Comparison of ENCODE assay signal across 17 mouse cellular contexts in genomic region chr3:135670869-135671268, GRCm38 (mm10). TPM values are rescaled to one million over a fixed set of nuclear protein-coding genes. Genes with fewer than 3 reads are reported as not detected.
DNase-seq lines count a peak whose midpoint lies in the region; ATAC-seq and TF ChIP-seq lines count a peak whose summit lies in the region.
"Had no signal": no experiment of that assay in that cellular context is flagged by ENCODE, and none has a peak within 500 bp of the region (broad histone marks: within the 10 kb centered on the region; RNA-seq: fewer than 3 reads in every experiment).

No protein-coding gene starts in this region.

- no peaks in the 10 kb centered on the region for H3K9me3 ChIP-seq in hindbrain, embryonic 14.5 days (ENCODE audit: control insufficient read depth, low read length)
- H3K9me3 ChIP-seq in hindbrain, postnatal 0 days (ENCODE audit: low read length), result no peaks in the 10 kb centered on the region
- H3K9me3 ChIP-seq: embryonic facial prominence, embryonic 12.5 days; forebrain, embryonic 10.5 days; G1E; liver, embryonic 12.5 days had no signal

- 68% methylated on average over 4 of the region's 4 CpGs for WGBS in hindbrain, embryonic 14.5 days
- 48% methylated on average over 4 of the region's 4 CpGs for WGBS in hindbrain, postnatal 0 days

- no peak for DNase-seq in hindbrain, embryonic 14.5 days (ENCODE audit: low spot score)
- no peak for DNase-seq in hindbrain, postnatal 0 days (ENCODE audit: low spot score)
- DNase-seq in 3T3-L1 (ENCODE audit: low read depth, low spot score), result peak; percentile 99
- peak; percentile 94 for DNase-seq in Muller cell, postnatal 12 days (ENCODE audit: inconsistent ontology term)
- no peak for DNase-seq in urinary bladder, postnatal 4 days (ENCODE audit: low spot score in 2 of 2)
- DNase-seq in c-Kit-positive CD71-positive TER-119-positive erythroid progenitor cells, embryonic 14.5 days (ENCODE audit: low spot score), result no peak
- DNase-seq: cerebellum, adult 9-10 months; gastrocnemius, postnatal 10 days; heart, adult 2 months; lung, adult 2 months; lung, postnatal 4 days had no signal

- peaks cover 24% of the 10 kb centered on the region for H3K4me1 ChIP-seq in hindbrain, embryonic 14.5 days (replicated peaks; ENCODE audit: control insufficient read depth, insufficient read depth, low read length)
- peaks cover 25% of the 10 kb centered on the region; the same call in 1 of the 2 replicates for H3K4me1 ChIP-seq in hindbrain, postnatal 0 days (ENCODE audit: insufficient read depth, low read length)
- peaks cover 30% of the 10 kb centered on the region for H3K4me1 ChIP-seq in embryonic fibroblast, embryonic 13.5 days (ENCODE audit: control insufficient read depth, insufficient read depth, low read length)

- H3K9ac ChIP-seq in hindbrain, embryonic 14.5 days, result no peak overlapping the region
- no peak overlapping the region for H3K9ac ChIP-seq in hindbrain, postnatal 0 days (replicated peaks; ENCODE audit: low read length)
- H3K9ac ChIP-seq: embryonic facial prominence, embryonic 12.5 days; liver, embryonic 12.5 days had no signal

- H3K27me3 ChIP-seq in hindbrain, embryonic 14.5 days (ENCODE audit: control insufficient read depth, insufficient read depth, low read length), result no peaks in the 10 kb centered on the region
- H3K27me3 ChIP-seq in hindbrain, postnatal 0 days (ENCODE audit: insufficient read depth, low read length), result no peaks in the 10 kb centered on the region
- H3K27me3 ChIP-seq: embryonic facial prominence, embryonic 12.5 days; liver, embryonic 12.5 days had no signal

- no peak for TF ChIP-seq CTCF in hindbrain, postnatal 0 days (IDR thresholded peaks at IDR 0.05; ENCODE audit: low read depth)
- TF ChIP-seq CTCF in embryonic fibroblast, embryonic 13.5 days (IDR thresholded peaks at IDR 0.05; ENCODE audit: borderline replicate concordance, insufficient read depth, low read length), result no peak

- no peak for TF ChIP-seq POLR2A in embryonic fibroblast, embryonic 13.5 days (IDR thresholded peaks at IDR 0.05; ENCODE audit: low read depth, low read length)

- H3K4me3 ChIP-seq in hindbrain, embryonic 14.5 days (replicated peaks; ENCODE audit: low read length), result no peak overlapping the region
- H3K4me3 ChIP-seq in hindbrain, postnatal 0 days (ENCODE audit: low read length), result no peak overlapping the region
- no peak overlapping the region for H3K4me3 ChIP-seq in embryonic fibroblast, embryonic 13.5 days (ENCODE audit: insufficient read depth, low read length)
- H3K4me3 ChIP-seq: embryonic facial prominence, embryonic 12.5 days; forebrain, embryonic 10.5 days; heart, adult 2 months; liver, embryonic 12.5 days had no signal

- no peak overlapping the region for H3K4me2 ChIP-seq in hindbrain, embryonic 14.5 days (replicated peaks)
- no peak overlapping the region for H3K4me2 ChIP-seq in hindbrain, postnatal 0 days (ENCODE audit: low read depth, low read length)
- H3K4me2 ChIP-seq: embryonic facial prominence, embryonic 12.5 days; liver, embryonic 12.5 days had no signal

- ATAC-seq in hindbrain, embryonic 14.5 days (ENCODE audit: low FRiP score), result no peak
- ATAC-seq in hindbrain, postnatal 0 days, result no peak
- ATAC-seq: intestine, embryonic 16.5 days; liver, embryonic 12.5 days had no signal

- H3K27ac ChIP-seq in hindbrain, embryonic 14.5 days, result 0 out of 2 replicates have a peak overlapping the region, but pooled peaks have one; percentile 21
- no peak overlapping the region for H3K27ac ChIP-seq in hindbrain, postnatal 0 days
- H3K27ac ChIP-seq in embryonic fibroblast, embryonic 13.5 days (ENCODE audit: insufficient read depth, low read length), result peak overlapping the region; percentile 100
- H3K27ac ChIP-seq: embryonic facial prominence, embryonic 12.5 days; forebrain, embryonic 10.5 days; heart, adult 2 months; liver, embryonic 12.5 days had no signal

- H3K36me3 ChIP-seq in hindbrain, embryonic 14.5 days (replicated peaks; ENCODE audit: control insufficient read depth, insufficient read depth), result peaks cover 7% of the 10 kb centered on the region; the same call in 1 of the 2 replicates
- no peaks in the 10 kb centered on the region for H3K36me3 ChIP-seq in hindbrain, postnatal 0 days (ENCODE audit: insufficient read depth, low read length)

RNA-seq across cellular contexts. Expression of gene Nfkb1, which starts 20.5 kb away (rescaled TPM):
- 9.1 and 10.2 TPM in 2 replicates for polyA plus RNA-seq in hindbrain, embryonic 14.5 days (2014; fragmentation: Nextera tagmentation; extraction: Ambion mirVana)
- 21.9 and 40.1 TPM in 2 replicates for total RNA-seq in hindbrain, postnatal 0 days (2014; rRNA removed)
- 5.0 and 5.1 TPM in 2 replicates for polyA plus RNA-seq in hindbrain, postnatal 0 days (2015; fragmentation: Nextera tagmentation; extraction: Ambion mirVana)
- 45.4 and 54.8 TPM in 2 replicates for polyA plus RNA-seq in embryonic fibroblast, embryonic 13.5 days (2011; ENCODE audit: insufficient read length, low read depth, missing spikeins)

Comparison
In these comparisons a context has a peak if more than half of its experiments do, and no peak if none do; other contexts are left out.
1. DNase-seq: peak in 3T3-L1 (single experiment) and Muller cell, postnatal 12 days (single experiment); none in hindbrain, embryonic 14.5 days (single experiment), hindbrain, postnatal 0 days (single experiment), urinary bladder, postnatal 4 days (0 of 2) and c-Kit-positive CD71-positive TER-119-positive erythroid progenitor cells, embryonic 14.5 days (single experiment).